Mouse (Mus musculus): ENCODE data around the gene Dnajb6. TPM values are rescaled to one million over a fixed set of nuclear protein-coding genes. Genes with fewer than 3 reads are reported as not detected.
"Not testable (repeated sequence)": the region's sequence is repeated elsewhere in the genome, so short reads cannot be mapped to it uniquely, and the experiment has no call there.

Gene Dnajb6
- polyA plus RNA-seq, 1 experiment from 2014 or later: 81.4 TPM

- H3K27ac ChIP-seq (replicated peaks): no peak overlapping the region
- WGBS (ENCODE audit: insufficient replicate concordance): 81% methylated on average over 1 of the region's 1 CpGs
- no peaks in the 10 kb centered on the region for H3K4me1 ChIP-seq (replicated peaks)
- no peak for ATAC-seq (ENCODE audit: insufficient read depth)
- no peak overlapping the region for H3K4me2 ChIP-seq
- no peaks in the 10 kb centered on the region for H3K9me3 ChIP-seq (replicated peaks)
- no peak overlapping the region for H3K4me3 ChIP-seq (replicated peaks)
- H3K36me3 ChIP-seq (replicated peaks): peaks cover 76% of the 10 kb centered on the region
- no peaks in the 10 kb centered on the region for H3K27me3 ChIP-seq
- no peak overlapping the region for H3K9ac ChIP-seq
Observed at GRCm38 (mm10) chr5:29770935-29771334, 35.4 kb downstream of the Dnajb6 start.

GRCm38 (mm10) chr5:29772038-29772437 lies 36.5 kb downstream of the Dnajb6 start:
- Histone ChIP-seq H3K36me3 (replicated peaks) (peaks cover 74% of the 10 kb centered on the region), H3K9me3 (replicated peaks) (no peaks in the 10 kb centered on the region), H3K27me3 (no peaks in the 10 kb centered on the region), H3K4me2 (no peak overlapping the region), H3K4me1 (replicated peaks) (no peaks in the 10 kb centered on the region), H3K9ac (no peak overlapping the region), H3K27ac (replicated peaks) (no peak overlapping the region), H3K4me3 (replicated peaks) (no peak overlapping the region)
- ATAC-seq (ENCODE audit: insufficient read depth): no peak
- 44% methylated on average over 2 of the region's 2 CpGs for WGBS (ENCODE audit: insufficient replicate concordance)

GRCm38 (mm10) chr5:29772651-29773330 lies 37.3 kb downstream of the Dnajb6 start:
- Histone ChIP-seq H3K27me3 (no peaks in the 10 kb centered on the region), H3K9ac (no peak overlapping the region), H3K9me3 (replicated peaks) (no peaks in the 10 kb centered on the region), H3K36me3 (replicated peaks) (peaks cover 68% of the 10 kb centered on the region), H3K27ac (replicated peaks) (no peak overlapping the region), H3K4me1 (replicated peaks) (no peaks in the 10 kb centered on the region), H3K4me3 (replicated peaks) (no peak overlapping the region), H3K4me2 (no peak overlapping the region)
- ATAC-seq (ENCODE audit: insufficient read depth): no peak
- 66% methylated on average over 4 of the region's 4 CpGs for WGBS (ENCODE audit: insufficient replicate concordance)

GRCm38 (mm10) chr5:29773460-29774150 lies 38.1 kb downstream of the Dnajb6 start:
- no peaks in the 10 kb centered on the region for H3K9me3 ChIP-seq (replicated peaks)
- peaks cover 68% of the 10 kb centered on the region for H3K36me3 ChIP-seq (replicated peaks)
- 82% methylated on average over 13 of the region's 13 CpGs for WGBS (ENCODE audit: insufficient replicate concordance)
- no peak for ATAC-seq (ENCODE audit: insufficient read depth)
- H3K4me1 ChIP-seq (replicated peaks): no peaks in the 10 kb centered on the region
- no peak overlapping the region for H3K4me3 ChIP-seq (replicated peaks)
- no peak overlapping the region for H3K27ac ChIP-seq (replicated peaks)
- no peaks in the 10 kb centered on the region for H3K27me3 ChIP-seq
- no peak overlapping the region for H3K9ac ChIP-seq
- H3K4me2 ChIP-seq: no peak overlapping the region

DNA sequence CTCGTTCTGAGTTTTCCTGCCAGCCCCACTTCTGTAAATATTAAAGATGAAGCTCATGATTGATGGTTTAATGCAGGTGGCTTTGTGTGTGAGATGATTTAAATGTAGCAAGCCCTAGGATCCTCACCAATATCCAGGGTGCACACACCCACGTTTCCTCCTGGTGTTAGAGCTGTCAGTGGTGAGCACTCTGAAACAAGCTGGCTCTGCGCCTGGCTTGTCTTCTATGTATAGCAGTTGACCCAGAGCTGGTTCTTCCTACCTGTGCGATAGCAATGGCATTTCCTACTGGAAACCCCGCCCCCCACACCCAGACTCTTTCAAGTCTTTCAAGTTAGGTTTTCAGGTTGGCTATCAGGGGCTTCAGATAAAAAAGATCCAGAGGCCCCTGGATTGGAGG lies 39.9 kb downstream of the Dnajb6 start:
- ATAC-seq (ENCODE audit: insufficient read depth): no peak
- no peak overlapping the region for H3K4me3 ChIP-seq (replicated peaks)
- H3K36me3 ChIP-seq (replicated peaks): peaks cover 56% of the 10 kb centered on the region
- H3K4me2 ChIP-seq: no peak overlapping the region
- no peaks in the 10 kb centered on the region for H3K9me3 ChIP-seq (replicated peaks)
- WGBS (ENCODE audit: insufficient replicate concordance): 83% methylated on average over 5 of the region's 5 CpGs
- H3K27me3 ChIP-seq: no peaks in the 10 kb centered on the region
- H3K4me1 ChIP-seq (replicated peaks): 0 out of 2 replicates have a peak, but pooled peaks cover 2% of the 10 kb centered on the region
- H3K27ac ChIP-seq (replicated peaks): no peak overlapping the region
- no peak overlapping the region for H3K9ac ChIP-seq

GRCm38 (mm10) chr5:29778029-29778428 lies 42.5 kb downstream of the Dnajb6 start:
- Histone ChIP-seq H3K9ac (no peak overlapping the region), H3K27me3 (no peaks in the 10 kb centered on the region), H3K4me2 (no peak overlapping the region), H3K4me3 (replicated peaks) (no peak overlapping the region), H3K4me1 (replicated peaks) (0 out of 2 replicates have a peak, but pooled peaks cover 2% of the 10 kb centered on the region), H3K9me3 (replicated peaks) (no peaks in the 10 kb centered on the region), H3K27ac (replicated peaks) (no peak overlapping the region), H3K36me3 (replicated peaks) (peaks cover 41% of the 10 kb centered on the region)
- no peak for ATAC-seq (ENCODE audit: insufficient read depth)
- 88% methylated on average over 6 of the region's 6 CpGs for WGBS (ENCODE audit: insufficient replicate concordance)

DNA sequence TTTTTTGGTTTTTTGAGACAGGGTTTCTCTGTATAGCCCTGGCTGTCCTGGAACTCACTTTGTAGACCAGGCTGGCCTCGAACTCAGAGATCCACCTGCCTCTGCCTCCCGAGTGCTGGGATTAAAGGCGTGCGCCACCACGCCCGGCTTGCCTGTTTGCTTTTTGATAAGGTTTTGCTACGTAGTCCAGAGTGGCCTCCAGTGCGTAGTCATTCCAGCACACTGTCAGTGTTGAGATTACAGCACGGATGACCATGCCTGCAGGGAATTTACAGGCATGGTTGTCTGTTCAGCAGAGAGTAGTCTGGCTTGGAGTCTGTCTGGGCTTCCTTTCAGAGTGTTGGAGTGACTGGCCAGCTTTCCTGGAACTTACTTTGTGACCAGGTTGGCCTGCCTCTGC lies 44.2 kb downstream of the Dnajb6 start:
- 0 out of 2 replicates have a peak, but pooled peaks have one; percentile 31 for ATAC-seq (ENCODE audit: insufficient read depth)
- not testable (repeated sequence) for H3K4me3 ChIP-seq (replicated peaks); H3K9ac ChIP-seq; H3K4me1 ChIP-seq (replicated peaks); H3K4me2 ChIP-seq; H3K27ac ChIP-seq (replicated peaks); H3K27me3 ChIP-seq; H3K9me3 ChIP-seq (replicated peaks)
- peaks cover 30% of the 10 kb centered on the region for H3K36me3 ChIP-seq (replicated peaks)
- 64% methylated on average over 9 of the region's 9 CpGs for WGBS (ENCODE audit: insufficient replicate concordance)

DNA sequence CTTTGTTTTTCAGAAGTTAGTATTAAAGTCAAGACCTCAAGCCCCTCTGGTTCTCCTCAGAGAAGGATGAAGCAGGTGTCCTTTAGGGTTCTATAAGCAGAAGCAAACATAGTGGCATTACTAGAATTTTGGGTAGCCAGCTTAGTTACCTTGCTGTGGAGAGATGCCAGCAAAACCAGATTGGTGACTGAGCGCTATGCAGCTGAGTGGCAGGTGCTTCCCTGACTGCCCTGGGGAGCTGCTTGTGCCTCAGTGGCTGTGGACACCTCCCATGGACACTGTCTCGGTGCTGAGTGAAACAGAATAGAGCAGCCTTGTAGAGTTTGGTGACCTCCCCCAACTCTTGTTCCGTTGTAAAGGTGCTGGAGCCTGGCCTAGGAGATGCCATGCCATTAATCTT lies 46.8 kb downstream of the Dnajb6 start:
- no peaks in the 10 kb centered on the region for H3K9me3 ChIP-seq (replicated peaks)
- no peak overlapping the region for H3K27ac ChIP-seq (replicated peaks)
- H3K9ac ChIP-seq: no peak overlapping the region
- no peak overlapping the region for H3K4me2 ChIP-seq
- no peaks in the 10 kb centered on the region for H3K27me3 ChIP-seq
- H3K4me1 ChIP-seq (replicated peaks): 0 out of 2 replicates have a peak, but pooled peaks cover 2% of the 10 kb centered on the region
- H3K36me3 ChIP-seq (replicated peaks): peaks cover 18% of the 10 kb centered on the region
- no peak overlapping the region for H3K4me3 ChIP-seq (replicated peaks)
- no peak for ATAC-seq (ENCODE audit: insufficient read depth)
- 84% methylated on average over 3 of the region's 3 CpGs for WGBS (ENCODE audit: insufficient replicate concordance)

GRCm38 (mm10) chr5:29784906-29785305 lies 49.4 kb downstream of the Dnajb6 start:
- H3K4me1 ChIP-seq (replicated peaks); ATAC-seq (ENCODE audit: insufficient read depth); H3K4me2 ChIP-seq; H3K27ac ChIP-seq (replicated peaks); H3K27me3 ChIP-seq; H3K36me3 ChIP-seq (replicated peaks); H3K4me3 ChIP-seq (replicated peaks); H3K9ac ChIP-seq; H3K9me3 ChIP-seq (replicated peaks): not testable (repeated sequence)
- 69% methylated on average over 10 of the region's 13 CpGs for WGBS (ENCODE audit: insufficient replicate concordance)

DNA sequence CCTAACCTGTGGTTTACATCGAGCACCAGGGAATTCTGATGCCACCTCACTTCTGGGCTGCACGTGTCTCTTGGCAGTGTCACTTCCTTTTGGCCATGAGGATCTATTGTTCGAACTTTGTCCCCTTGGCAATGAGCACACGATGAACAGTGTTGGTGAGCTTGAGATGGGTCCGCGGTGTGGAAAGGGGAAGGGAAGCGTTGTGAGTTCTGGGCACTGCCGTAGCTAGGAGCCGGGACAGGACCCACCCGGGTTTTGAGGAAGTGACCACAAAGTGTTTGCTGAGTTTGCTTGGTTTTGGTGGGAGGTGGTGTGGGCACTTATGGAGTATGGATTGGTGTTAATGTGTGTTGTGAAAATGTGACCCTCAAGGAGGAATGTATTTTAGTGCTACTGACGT lies 50.5 kb downstream of the Dnajb6 start:
- H3K27ac ChIP-seq (replicated peaks); H3K4me2 ChIP-seq; H3K9me3 ChIP-seq (replicated peaks); H3K4me1 ChIP-seq (replicated peaks); H3K36me3 ChIP-seq (replicated peaks); H3K27me3 ChIP-seq; ATAC-seq (ENCODE audit: insufficient read depth); H3K9ac ChIP-seq; H3K4me3 ChIP-seq (replicated peaks): not testable (repeated sequence)
- 79% methylated on average over 1 of the region's 11 CpGs for WGBS (ENCODE audit: insufficient replicate concordance)

DNA sequence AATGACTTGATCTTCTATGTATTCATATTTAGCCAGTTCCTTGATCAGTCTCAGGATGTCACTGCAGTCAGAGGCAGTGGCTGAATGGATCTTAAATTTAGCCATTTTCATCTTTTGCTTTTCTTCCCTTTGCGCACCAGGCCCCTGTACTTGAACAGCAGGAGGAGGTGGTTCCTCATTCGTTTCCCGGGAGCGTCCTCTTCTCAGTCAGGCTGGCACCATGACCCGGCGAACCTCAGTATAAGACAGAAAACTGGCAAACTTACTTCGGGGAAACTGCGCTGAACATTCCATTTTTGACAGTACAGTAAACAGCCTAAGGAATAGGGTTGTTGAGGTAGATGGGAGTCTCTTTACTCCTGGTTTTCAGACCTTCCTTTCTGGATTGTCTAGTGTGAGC lies 59.4 kb downstream of the Dnajb6 start:
- H3K9ac ChIP-seq; H3K27me3 ChIP-seq; H3K4me2 ChIP-seq; ATAC-seq (ENCODE audit: insufficient read depth); H3K36me3 ChIP-seq (replicated peaks); H3K4me1 ChIP-seq (replicated peaks); H3K27ac ChIP-seq (replicated peaks); H3K9me3 ChIP-seq (replicated peaks); H3K4me3 ChIP-seq (replicated peaks): not testable (repeated sequence)
- WGBS (ENCODE audit: insufficient replicate concordance): 78% methylated on average over 8 of the region's 8 CpGs

Measured in liver, embryonic 15.5 days (tissue).